In genomic region chr16:58481906-58482270, GRCm38 (mm10) we compare ENCODE assay signal across 13 mouse cellular contexts. TPM values are rescaled to one million over a fixed set of nuclear protein-coding genes. Genes with fewer than 3 reads are reported as not detected.
DNase-seq lines count a peak whose midpoint lies in the region; ATAC-seq and TF ChIP-seq lines count a peak whose summit lies in the region.
"Had no signal": no experiment of that assay in that cellular context is flagged by ENCODE, and none has a peak within 500 bp of the region (broad histone marks: within the 10 kb centered on the region; RNA-seq: fewer than 3 reads in every experiment).

No protein-coding gene starts in this region.

- ATAC-seq in kidney, postnatal 0 days (replicated peaks; ENCODE audit: low FRiP score, low read depth): peak; percentile 34

- no peak overlapping the region for H3K4me3 ChIP-seq in kidney, postnatal 0 days (replicated peaks; ENCODE audit: low read depth, low read length)
- H3K4me3 ChIP-seq in thymus, adult 2 months (ENCODE audit: control insufficient read depth, insufficient read depth, low read length): no peak overlapping the region
- H3K4me3 ChIP-seq: midbrain, embryonic 12.5 days; neural tube, embryonic 13.5 days had no signal

- peak overlapping the region; percentile 74 for H3K27ac ChIP-seq in kidney, postnatal 0 days
- H3K27ac ChIP-seq in thymus, adult 2 months (ENCODE audit: control insufficient read depth, insufficient read depth, low read length): peak overlapping the region; percentile 83
- H3K27ac ChIP-seq: liver, embryonic 14.5 days; midbrain, embryonic 12.5 days; neural tube, embryonic 13.5 days had no signal

- peak; percentile 91 for DNase-seq in heart, adult 11 months
- DNase-seq in heart, adult 9 months (ENCODE audit: low spot score in 2 of 2): no peak
- DNase-seq in kidney, postnatal 0 days (ENCODE audit: low spot score): no peak
- DNase-seq in kidney, adult 11 months: no peak
- DNase-seq in thymus, adult 2 months: no peak
- no peak for DNase-seq in thymus, postnatal 14 days
- DNase-seq in layer of hippocampus, adult 8-10 months (ENCODE audit: low spot score in 2 of 2): no peak
- DNase-seq: cerebellum, adult 2 months; retina, postnatal 1 day; thymus, postnatal 25 days had no signal

- 50% methylated on average over 5 of the region's 5 CpGs for WGBS in kidney, postnatal 0 days
- 58% methylated on average over 5 of the region's 5 CpGs for WGBS in thymus, adult 2 months

- H3K9ac ChIP-seq in kidney, postnatal 0 days (ENCODE audit: low read depth, low read length): no peak overlapping the region
- H3K9ac ChIP-seq: liver, embryonic 14.5 days; midbrain, embryonic 12.5 days; neural tube, embryonic 13.5 days had no signal

- TF ChIP-seq CTCF in kidney, postnatal 0 days (IDR thresholded peaks at IDR 0.05; ENCODE audit: low read depth): no peak
- no peak for TF ChIP-seq CTCF in thymus, adult 2 months (IDR thresholded peaks at IDR 0.05; ENCODE audit: borderline replicate concordance, control insufficient read depth, extremely low read depth, insufficient read depth, low read length, poor library complexity)

- H3K36me3 ChIP-seq in kidney, postnatal 0 days (ENCODE audit: insufficient read depth, low read length): peaks cover 15% of the 10 kb centered on the region; the same call in 1 of the 2 replicates
- H3K36me3 ChIP-seq in thymus, adult 2 months (ENCODE audit: control insufficient read depth, insufficient read depth, low read length): no peaks in the 10 kb centered on the region

- H3K4me2 ChIP-seq in kidney, postnatal 0 days (ENCODE audit: low read length): no peak overlapping the region
- H3K4me2 ChIP-seq: midbrain, embryonic 12.5 days; neural tube, embryonic 13.5 days had no signal

- H3K27me3 ChIP-seq in kidney, postnatal 0 days (ENCODE audit: insufficient read depth, low read length): no peaks in the 10 kb centered on the region
- H3K27me3 ChIP-seq in thymus, adult 2 months (ENCODE audit: control insufficient read depth, insufficient read depth, low read length): no peaks in the 10 kb centered on the region
- H3K27me3 ChIP-seq: midbrain, embryonic 12.5 days; neural tube, embryonic 13.5 days had no signal

- H3K4me1 ChIP-seq in kidney, postnatal 0 days (replicated peaks; ENCODE audit: insufficient read depth, low read length): peaks cover 8% of the 10 kb centered on the region; the same call in 1 of the 2 replicates
- peaks cover 23% of the 10 kb centered on the region for H3K4me1 ChIP-seq in thymus, adult 2 months (replicated peaks; ENCODE audit: control insufficient read depth, insufficient read depth, low read length)
- H3K4me1 ChIP-seq: midbrain, embryonic 12.5 days; neural tube, embryonic 13.5 days had no signal

- no peaks in the 10 kb centered on the region for H3K9me3 ChIP-seq in kidney, postnatal 0 days (replicated peaks; ENCODE audit: low read length)

- no peak for TF ChIP-seq POLR2A in thymus, adult 2 months (IDR thresholded peaks at IDR 0.05; ENCODE audit: control insufficient read depth, extremely low read depth, insufficient read depth, low read length, poor library complexity)

RNA-seq across cellular contexts. Expression of gene St3gal6, which starts 42.2 kb away (rescaled TPM):
- polyA plus RNA-seq in kidney, postnatal 0 days (2015; fragmentation: Nextera tagmentation; extraction: Ambion mirVana): 93.6 and 93.8 TPM in 2 replicates
- 17.5 and 21.8 TPM in 2 replicates for polyA plus RNA-seq in thymus, adult 2 months (2012; rRNA removed)
- 10 to 100 TPM; 14.6 to 24.8 (median 18.9) TPM for total RNA-seq in layer of hippocampus, adult 8-10 months (2022)
